Mouse (Mus musculus) testis, adult 2 months (tissue): ENCODE measurements around the gene Pnpla1.

ENCODE experiments used
- CTCF ChIP-seq: fragments of 200-500 bp; IDR thresholded peaks from 2 replicates; pipeline ENCODE4 v1.5.1; 2012; ENCODE audit warnings: low read depth, mild to moderate bottlenecking, inconsistent platforms, low read length, moderate library complexity; ENCODE audit not compliant: control insufficient read depth, insufficient read depth, insufficient replicate concordance
- POLR2A ChIP-seq: fragments of 200-500 bp; IDR thresholded peaks from 2 replicates; pipeline ENCODE4 v1.6.1; 2012; ENCODE audit warnings: low read depth, mild to moderate bottlenecking, inconsistent platforms, low read length, moderate library complexity; ENCODE audit not compliant: control insufficient read depth

GRCm38 (mm10) chr17:28874216-28874615 is 16.0 kb downstream of the Pnpla1 start:
- TF ChIP-seq CTCF = no peak
- TF ChIP-seq POLR2A = no peak
